Mouse (Mus musculus) heart, postnatal 0 days (tissue): Measurements from ENCODE around the gene Large1.
"Not testable (repeated sequence)": the region's sequence is repeated elsewhere in the genome, so short reads cannot be mapped to it uniquely, and the experiment has no call there.

Source experiments
- CTCF ChIP-seq: IDR thresholded peaks from 2 replicates; pipeline ENCODE4 v1.5.1; 2016; ENCODE audit warnings: antibody characterized with exemption, control low read depth, low read depth
- EP300 ChIP-seq: IDR thresholded peaks from 2 replicates; pipeline ENCODE4 v1.6.1; 2016; ENCODE audit warnings: antibody characterized with exemption, low read depth

DNA sequence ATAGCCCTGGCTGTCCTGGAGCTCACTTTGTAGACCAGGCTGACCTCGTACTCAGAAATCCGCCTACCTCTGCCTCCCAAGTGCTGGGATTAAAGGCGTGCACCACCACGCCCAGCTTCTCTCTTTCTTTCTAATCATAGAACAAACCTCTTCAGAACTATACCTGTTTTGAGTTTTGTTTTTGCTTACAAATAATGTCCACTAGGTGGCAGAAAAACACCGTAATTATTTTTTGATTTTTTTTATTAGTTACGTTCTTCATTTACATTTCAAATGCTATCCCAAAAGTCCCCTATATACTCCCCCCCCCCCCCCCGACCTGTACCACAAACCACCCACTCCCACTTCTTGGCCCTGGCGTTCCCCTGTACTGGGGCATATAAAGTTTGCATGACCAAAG lies 411.9 kb downstream of the Large1 start:
- TF ChIP-seq EP300: not testable (repeated sequence)
- peak; percentile 13; the same call in 1 of the 2 replicates for TF ChIP-seq CTCF
